Mouse (Mus musculus) stomach, embryonic 15.5 days (tissue): Measurements from ENCODE around the gene Gm9573. TPM values are rescaled to one million over a fixed set of nuclear protein-coding genes. Genes with fewer than 3 reads are reported as not detected.
A peak's percentile ranks its signal among the peaks of the same experiment; 100 is the strongest.

ENCODE experiments used
- ATAC-seq: fragments of 200-750 bp; cut with Nextera tagmentation; 2 replicates; pipeline ENCODE4 v1.8.0; 2017; ENCODE audit warnings: low read depth, moderate number of reproducible peaks, moderate TSS enrichment; ENCODE audit not compliant: insufficient read depth, low FRiP score
- H3K27ac ChIP-seq: fragments of 300-500 bp; sonication (generic); 2 replicates; pipeline ENCODE4 v1.5.1; 2015; ENCODE audit warnings: mild to moderate bottlenecking, inconsistent platforms
- H3K27me3 ChIP-seq: fragments of 300-500 bp; sonication (generic); replicated peaks from 2 replicates; pipeline ENCODE4 v1.6.1; 2015; ENCODE audit warnings: inconsistent platforms
- H3K36me3 ChIP-seq: fragments of 300-500 bp; sonication (generic); 2 replicates; pipeline ENCODE4 v1.6.1; 2015; ENCODE audit warnings: inconsistent platforms
- H3K4me1 ChIP-seq: fragments of 300-500 bp; sonication (generic); 2 replicates; pipeline ENCODE4 v1.6.1; 2015; ENCODE audit warnings: inconsistent platforms
- H3K4me2 ChIP-seq: fragments of 300-500 bp; sonication (generic); 2 replicates; pipeline ENCODE4 v1.6.1; 2015; ENCODE audit warnings: mild to moderate bottlenecking, inconsistent platforms
- H3K4me3 ChIP-seq: fragments of 300-500 bp; sonication (generic); replicated peaks from 2 replicates; pipeline ENCODE4 v1.5.1; 2015; ENCODE audit warnings: inconsistent platforms
- H3K9ac ChIP-seq: fragments of 300-500 bp; sonication (generic); 2 replicates; pipeline ENCODE4 v1.6.1; 2015; ENCODE audit warnings: inconsistent platforms
- H3K9me3 ChIP-seq: fragments of 300-500 bp; sonication (generic); 2 replicates; pipeline ENCODE4 v1.6.1; 2016; ENCODE audit warnings: inconsistent platforms
- WGBS: fragments of 180-500 bp; shearing (Covaris S2); methylation state at CpG from one replicate; pipeline ENCODE4 v1.1.7; 2015; 5-methylcytosine and 5-hydroxymethylcytosine counted together
- polyA plus RNA-seq: library from polyadenylated mRNA; unstranded; fragments of >200 nt; fragmentation: Nextera tagmentation; extraction: Ambion mirVana; gene quantifications from 2 replicates; pipeline ENCODE4 v1.2.1, GENCODE M21; 2015

The Gm9573 gene
- polyA plus RNA-seq = 0.62 and 0.89 TPM in 2 replicates

DNA sequence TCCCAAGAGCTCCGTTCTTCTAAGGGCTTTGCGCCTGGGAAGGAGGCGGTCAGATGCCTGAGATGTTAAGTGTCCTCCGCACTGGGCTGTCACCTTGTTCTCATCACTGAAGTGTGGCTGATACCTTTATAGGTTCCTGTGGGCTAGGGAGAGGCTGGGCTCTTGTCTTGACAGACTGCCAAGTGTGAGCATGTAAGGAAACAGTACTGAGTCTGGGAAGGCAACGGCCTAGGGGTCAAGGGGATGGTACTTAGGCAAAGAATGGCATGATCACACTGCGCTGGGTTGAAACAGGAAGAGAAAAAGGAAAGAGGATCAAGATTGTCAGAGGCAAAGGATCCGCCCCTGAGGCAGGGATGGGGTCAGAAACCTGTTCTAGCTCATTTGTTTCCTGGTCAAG lies at the start of gene Gm9573:
TSS of gene Gm9573 (minus strand) at position 101 of the 400 bp plus-strand sequence.
- Histone ChIP-seq H3K4me3 (no peak within 1 kb of the TSS), H3K36me3 (no peaks in the 10 kb centered on the region), H3K27me3 (no peaks in the 10 kb centered on the region), H3K4me1 (no peaks in the 10 kb centered on the region), H3K4me2 (no peak within 1 kb of the TSS), H3K27ac (no peak within 1 kb of the TSS), H3K9ac (no peak within 1 kb of the TSS), H3K9me3 (no peaks in the 10 kb centered on the region)
- 77% methylated on average over 7 of the region's 7 CpGs for WGBS
- ATAC-seq = no peak

DNA sequence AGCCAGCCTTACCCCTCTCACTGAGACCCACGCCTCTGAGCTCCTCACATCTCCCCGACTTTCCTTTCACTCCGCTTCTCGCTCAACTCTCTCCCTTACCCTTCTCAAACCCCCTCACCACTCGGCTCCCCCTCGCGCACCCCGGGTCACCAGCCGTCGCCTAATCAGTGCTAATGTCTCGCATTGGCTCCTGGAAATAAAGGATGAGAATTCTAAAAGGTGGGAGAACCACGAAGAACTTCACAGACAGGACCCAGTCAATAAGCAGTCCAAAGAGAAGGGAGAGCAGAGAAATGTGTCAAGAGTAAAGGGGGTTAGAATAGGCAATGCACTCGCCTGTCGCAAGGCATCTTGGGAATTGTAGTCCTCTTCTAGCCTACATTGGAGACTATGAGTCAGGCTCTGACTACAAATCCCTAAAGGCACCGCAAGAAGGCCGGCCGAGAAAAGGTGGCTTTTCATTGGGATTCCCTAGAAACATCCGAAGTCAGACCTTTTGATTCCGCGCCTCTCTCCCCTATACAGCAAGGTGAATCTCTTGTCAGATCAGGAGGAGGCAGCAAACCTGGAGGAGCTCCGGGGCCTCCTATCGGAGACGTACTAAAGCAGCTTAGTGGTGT lies 47.1 kb upstream of the Gm9573 start, which contains the start of gene Gtf2h4:
TSS of gene Gtf2h4 (minus strand) at position 324 of the 620 bp plus-strand sequence.
- ATAC-seq = peak; percentile 95
- WGBS = 1% methylated on average over 23 of the region's 23 CpGs

DNA sequence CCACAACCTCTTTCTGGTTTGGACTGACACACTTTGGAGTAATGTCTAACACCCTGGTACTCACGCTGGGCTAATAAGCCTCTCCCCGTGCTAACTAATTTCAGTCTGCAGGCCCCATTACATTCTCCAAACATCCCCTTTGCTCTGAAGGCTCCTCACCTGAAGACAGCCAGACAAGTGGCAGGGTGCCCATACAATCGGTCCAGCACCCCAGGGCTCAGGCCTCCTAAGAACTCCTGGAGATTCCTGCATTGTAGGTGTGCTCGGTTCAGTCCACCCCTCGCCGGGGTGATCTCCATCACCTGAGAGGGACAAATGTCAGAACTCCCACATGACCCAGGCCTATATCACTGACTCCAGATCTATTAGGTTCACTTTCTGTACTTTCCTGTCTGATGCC lies 46.1 kb upstream of the Gm9573 start:
- no peak overlapping the region for H3K9ac ChIP-seq
- ATAC-seq = no peak
- no peak overlapping the region for H3K27ac ChIP-seq
- peaks cover 9% of the 10 kb centered on the region; the same call in 1 of the 2 replicates for H3K36me3 ChIP-seq
- no peaks in the 10 kb centered on the region for H3K27me3 ChIP-seq
- no peak overlapping the region for H3K4me3 ChIP-seq
- no peaks in the 10 kb centered on the region for H3K9me3 ChIP-seq
- no peak overlapping the region for H3K4me2 ChIP-seq
- WGBS = 84% methylated on average over 6 of the region's 6 CpGs
- peaks cover 7% of the 10 kb centered on the region; the same call in 1 of the 2 replicates for H3K4me1 ChIP-seq

More for the DNA sequence above, 47.1 kb upstream of the Gm9573 start, which contains the start of gene Gtf2h4:
- Histone ChIP-seq H3K4me2 (peak within 1 kb of the TSS; percentile 78), H3K27ac (no peak within 1 kb of the TSS), H3K36me3 (peaks cover 9% of the 10 kb centered on the region; the same call in 1 of the 2 replicates), H3K9me3 (no peaks in the 10 kb centered on the region), H3K9ac (peak within 1 kb of the TSS; percentile 76), H3K27me3 (no peaks in the 10 kb centered on the region), H3K4me1 (peaks cover 7% of the 10 kb centered on the region; the same call in 1 of the 2 replicates), H3K4me3 (peak within 1 kb of the TSS; percentile 63)

DNA sequence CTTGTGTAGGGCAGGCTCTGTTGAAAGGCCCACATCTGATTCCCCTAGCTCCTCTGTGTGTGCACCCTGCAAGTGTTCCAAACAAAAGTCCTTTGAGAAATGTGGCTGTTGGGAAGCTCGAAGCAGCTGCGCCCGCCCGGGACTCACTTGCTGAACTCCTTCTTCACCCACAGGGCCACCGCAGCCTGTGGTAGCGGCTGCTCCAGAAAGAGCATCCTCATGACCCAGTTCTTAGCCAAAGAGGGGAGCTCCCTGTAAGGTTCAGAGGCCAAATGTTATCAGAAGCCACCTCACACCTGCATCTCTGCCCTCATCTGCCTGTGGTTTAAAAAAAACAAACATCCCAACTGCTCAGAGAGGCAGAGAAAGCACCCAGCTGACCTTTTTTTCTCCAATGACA lies 45.4 kb upstream of the Gm9573 start:
- Histone ChIP-seq H3K36me3 (peaks cover 9% of the 10 kb centered on the region; the same call in 1 of the 2 replicates), H3K27me3 (no peaks in the 10 kb centered on the region), H3K9ac (no peak overlapping the region), H3K9me3 (no peaks in the 10 kb centered on the region), H3K4me1 (peaks cover 8% of the 10 kb centered on the region), H3K27ac (no peak overlapping the region), H3K4me2 (no peak overlapping the region), H3K4me3 (no peak overlapping the region)
- no peak for ATAC-seq
- WGBS = 81% methylated on average over 6 of the region's 6 CpGs

DNA sequence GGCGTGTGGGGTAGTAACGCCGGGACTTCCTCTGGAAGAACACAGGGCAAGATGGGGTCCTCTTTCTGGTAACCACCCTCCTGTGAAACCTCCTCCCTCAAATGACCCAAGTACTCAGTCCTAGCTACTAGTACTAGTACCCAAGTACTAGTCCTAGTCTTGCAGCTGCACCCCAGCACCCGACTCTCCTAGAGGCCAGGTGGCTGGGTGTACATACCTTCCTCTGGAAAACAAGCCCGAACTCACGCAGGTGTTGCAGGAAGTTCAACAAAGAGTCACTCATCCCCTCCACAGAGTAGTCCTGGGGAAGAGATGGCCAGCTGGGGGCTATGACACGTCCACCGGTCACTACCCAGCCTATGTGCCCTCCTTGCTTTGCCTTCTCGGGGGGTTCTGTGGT lies 43.3 kb upstream of the Gm9573 start:
- WGBS = 93% methylated on average over 9 of the region's 9 CpGs
- ATAC-seq = no peak

DNA sequence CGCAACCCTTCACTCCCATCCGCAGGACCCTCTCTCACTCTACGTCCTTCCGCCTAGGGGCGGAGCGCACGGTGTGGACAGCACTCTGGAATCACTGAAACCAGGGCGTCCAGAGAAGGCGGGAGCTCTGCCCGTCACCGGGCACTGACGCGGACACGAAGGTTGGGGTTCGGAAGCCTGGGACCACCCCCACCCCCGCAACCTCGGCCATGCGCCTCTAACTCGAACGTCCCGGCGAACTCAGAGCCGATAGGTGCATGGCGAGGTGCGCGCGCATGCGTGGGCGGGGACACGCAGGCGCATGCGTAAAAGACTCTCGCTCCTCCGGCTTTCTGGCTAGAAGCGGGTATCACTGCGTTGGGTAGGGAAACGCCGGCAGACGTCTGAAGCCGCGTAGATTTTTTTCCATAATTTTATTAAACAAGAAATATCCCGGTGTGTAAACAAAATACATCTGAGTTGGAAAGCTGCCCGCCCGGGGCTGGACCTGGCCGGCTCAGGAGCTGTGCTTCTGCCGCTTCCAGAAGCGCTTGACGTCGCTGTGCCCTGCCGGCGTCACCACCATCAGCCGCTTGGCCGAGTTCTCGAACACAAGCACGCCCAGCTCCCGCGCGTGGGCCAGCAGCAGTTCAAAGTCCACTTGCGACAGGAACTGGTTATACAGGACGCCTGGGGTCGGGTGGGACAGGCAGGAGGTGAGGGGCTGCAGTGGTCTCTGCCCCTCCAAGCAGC lies 41.1 kb upstream of the Gm9573 start, which contains the start of gene Vars2:
TSS of gene Vars2 (minus strand) at position 259 of the 732 bp plus-strand sequence.
- WGBS = under 1% methylated on average over 61 of the region's 61 CpGs
- Histone ChIP-seq H3K27ac (peak within 1 kb of the TSS; percentile 81), H3K4me3 (peak within 1 kb of the TSS; percentile 77), H3K9ac (peak within 1 kb of the TSS; percentile 83), H3K4me1 (peaks cover 12% of the 10 kb centered on the region), H3K36me3 (peaks cover 32% of the 10 kb centered on the region), H3K4me2 (peak within 1 kb of the TSS; percentile 80), H3K27me3 (no peaks in the 10 kb centered on the region), H3K9me3 (no peaks in the 10 kb centered on the region)
- ATAC-seq = peak; percentile 79

More for the DNA sequence above, 43.3 kb upstream of the Gm9573 start:
- Histone ChIP-seq H3K9ac (no peak overlapping the region), H3K27ac (no peak overlapping the region), H3K4me1 (peaks cover 20% of the 10 kb centered on the region), H3K36me3 (peaks cover 17% of the 10 kb centered on the region; the same call in 1 of the 2 replicates), H3K27me3 (no peaks in the 10 kb centered on the region), H3K9me3 (no peaks in the 10 kb centered on the region), H3K4me3 (no peak overlapping the region), H3K4me2 (no peak overlapping the region)

DNA sequence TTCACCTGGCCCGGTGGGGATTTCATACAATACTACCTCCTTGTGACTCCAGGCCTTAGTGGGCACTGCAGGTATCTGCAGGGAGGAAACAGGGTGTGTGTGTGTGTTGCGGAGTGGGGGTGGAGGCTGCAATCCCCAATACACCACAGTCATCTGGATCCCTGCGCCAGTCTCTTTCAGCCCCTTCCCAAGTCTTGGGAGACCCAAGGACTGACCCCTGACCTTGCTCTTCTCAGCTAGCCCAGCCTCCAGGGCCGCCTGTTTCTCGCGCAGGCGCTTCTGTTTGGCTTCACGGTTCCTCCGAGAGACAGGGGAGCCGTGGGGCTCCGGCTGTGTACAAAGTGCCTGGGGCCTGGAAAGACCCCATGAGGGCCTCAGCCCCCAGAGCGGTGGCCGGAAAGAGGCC lies 40.4 kb upstream of the Gm9573 start:
- H3K9me3 ChIP-seq = no peaks in the 10 kb centered on the region
- no peaks in the 10 kb centered on the region for H3K27me3 ChIP-seq
- H3K27ac ChIP-seq = peak overlapping the region; percentile 81
- peak overlapping the region; percentile 80 for H3K4me2 ChIP-seq
- peak overlapping the region; percentile 77 for H3K4me3 ChIP-seq
- peaks cover 12% of the 10 kb centered on the region for H3K4me1 ChIP-seq
- H3K36me3 ChIP-seq = peaks cover 32% of the 10 kb centered on the region
- WGBS = 1% methylated on average over 13 of the region's 13 CpGs
- peak; percentile 27 for ATAC-seq
- H3K9ac ChIP-seq = peak overlapping the region; percentile 83

DNA sequence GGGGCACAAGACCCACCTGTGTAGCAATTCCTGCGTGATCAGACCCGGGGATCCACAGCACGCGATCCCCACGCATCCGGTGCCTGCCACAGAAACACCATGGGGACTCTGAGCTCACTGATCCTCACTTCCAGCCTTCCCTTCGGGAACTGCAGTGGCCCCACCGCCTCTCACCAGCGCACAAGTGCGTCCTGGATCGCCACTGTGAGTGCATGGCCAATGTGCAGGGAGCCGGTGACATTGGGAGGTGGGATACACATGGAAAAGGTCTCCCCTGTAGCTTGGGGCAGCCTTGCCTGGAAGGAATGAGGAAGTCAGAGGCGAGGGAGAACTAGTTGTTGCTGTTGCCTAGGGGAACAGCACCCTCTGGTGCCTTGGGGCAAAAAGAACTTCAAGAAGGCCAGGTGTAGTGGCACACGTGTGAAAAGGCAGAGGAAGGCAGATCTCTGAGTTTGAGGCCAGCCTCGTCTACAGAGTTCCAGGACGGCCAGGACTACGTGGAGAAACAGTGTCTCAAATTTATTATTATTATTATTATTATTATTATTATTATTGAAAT lies 39.6 kb upstream of the Gm9573 start:
- Histone ChIP-seq H3K4me2 (peak overlapping the region; percentile 80), H3K36me3 (peaks cover 36% of the 10 kb centered on the region), H3K27me3 (no peaks in the 10 kb centered on the region), H3K9ac (no peak overlapping the region), H3K9me3 (no peaks in the 10 kb centered on the region), H3K4me3 (no peak overlapping the region), H3K27ac (no peak overlapping the region), H3K4me1 (peaks cover 12% of the 10 kb centered on the region)
- ATAC-seq = no peak; the same call in 1 of the 2 replicates
- WGBS = 70% methylated on average over 17 of the region's 17 CpGs

DNA sequence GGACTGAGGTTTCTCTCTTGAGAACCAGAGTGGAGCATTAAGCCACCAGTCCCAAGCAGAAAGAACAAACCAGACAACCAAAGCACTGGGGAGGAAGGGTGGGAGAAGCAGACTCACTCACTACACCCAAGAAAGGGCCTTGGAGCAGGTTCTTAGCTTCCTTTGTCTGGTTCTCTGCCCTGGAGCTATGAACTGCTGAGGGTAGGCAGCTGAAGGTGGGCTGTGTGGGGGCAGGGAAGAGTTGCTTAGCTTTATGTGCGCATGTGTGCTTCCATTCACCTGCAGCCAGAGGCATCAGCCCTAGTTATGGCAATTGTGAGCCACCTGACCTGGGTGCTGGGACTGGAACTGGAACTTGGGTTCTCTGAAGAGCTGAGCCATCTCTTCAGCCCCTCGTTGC lies 26.6 kb upstream of the Gm9573 start:
- no peak overlapping the region for H3K9ac ChIP-seq
- H3K4me1 ChIP-seq = 0 out of 2 replicates have a peak, but pooled peaks cover 12% of the 10 kb centered on the region
- no peaks in the 10 kb centered on the region for H3K9me3 ChIP-seq
- H3K27me3 ChIP-seq = no peaks in the 10 kb centered on the region
- H3K36me3 ChIP-seq = peaks cover 23% of the 10 kb centered on the region
- ATAC-seq = no peak
- no peak overlapping the region for H3K4me2 ChIP-seq
- no peak overlapping the region; the same call in 1 of the 2 replicates for H3K27ac ChIP-seq
- no peak overlapping the region for H3K4me3 ChIP-seq
- WGBS = 71% methylated on average over 2 of the region's 2 CpGs

DNA sequence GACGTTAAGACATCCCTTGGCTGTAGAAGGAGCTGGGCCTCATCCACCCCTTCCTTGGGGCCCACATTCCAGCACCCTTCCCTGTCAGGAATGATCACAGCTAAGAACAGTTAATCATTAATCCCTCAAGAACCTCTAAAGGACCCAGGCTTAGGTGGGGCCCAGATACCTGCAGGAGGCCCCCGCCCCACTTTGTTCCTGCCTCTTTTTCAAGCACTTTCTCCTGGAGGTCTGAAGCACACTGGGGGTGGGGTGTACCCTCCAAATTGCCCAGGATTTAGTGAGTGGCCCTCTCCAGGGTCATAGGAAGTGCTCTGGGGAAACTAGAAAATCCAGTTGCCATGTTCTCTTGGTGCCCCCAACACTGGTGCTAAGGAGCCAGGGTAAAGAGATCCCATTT lies 23.0 kb upstream of the Gm9573 start:
- H3K9ac ChIP-seq = no peak overlapping the region; the same call in 1 of the 2 replicates
- H3K36me3 ChIP-seq = no peaks in the 10 kb centered on the region
- H3K9me3 ChIP-seq = no peaks in the 10 kb centered on the region
- ATAC-seq = peak; percentile 81
- H3K4me3 ChIP-seq = no peak overlapping the region
- 0 out of 2 replicates have a peak, but pooled peaks cover 12% of the 10 kb centered on the region for H3K4me1 ChIP-seq
- H3K27me3 ChIP-seq = no peaks in the 10 kb centered on the region
- peak overlapping the region; percentile 88 for H3K27ac ChIP-seq
- peak overlapping the region; percentile 25; the same call in 1 of the 2 replicates for H3K4me2 ChIP-seq
- 40% methylated on average over 2 of the region's 2 CpGs for WGBS

DNA sequence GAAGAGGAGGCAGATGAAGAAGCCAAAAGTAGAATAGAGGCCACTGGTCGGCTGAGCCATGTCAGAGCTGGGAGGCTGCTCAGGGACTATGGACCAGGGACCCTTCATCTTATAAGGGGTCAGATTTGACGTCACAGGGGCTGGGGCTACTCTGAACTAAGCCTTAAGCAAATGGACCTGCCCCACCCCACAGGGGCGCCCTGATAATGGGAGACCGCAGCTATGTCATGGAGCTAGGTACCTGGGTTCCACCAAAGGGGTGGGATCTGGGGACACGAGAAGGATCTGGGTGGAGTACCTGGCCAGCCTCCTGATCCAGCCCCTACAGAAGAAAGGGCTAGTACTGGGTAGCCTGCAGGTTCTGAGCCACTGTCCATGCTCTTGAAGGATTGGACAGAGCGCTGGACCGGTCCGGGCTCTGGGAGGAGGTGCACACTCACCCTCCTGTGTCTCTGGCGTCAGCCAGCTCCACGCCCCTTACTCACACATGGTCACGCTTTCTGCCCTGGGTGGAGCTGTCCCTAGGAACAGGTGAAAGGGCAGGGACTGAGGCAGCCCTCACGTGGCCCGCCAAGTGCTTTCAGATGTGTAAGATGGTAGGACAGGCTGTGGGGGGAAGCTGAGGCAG lies 17.3 kb upstream of the Gm9573 start, which contains the start of gene Mucl3:
TSS of gene Mucl3 (minus strand) at position 87 of the 628 bp plus-strand sequence.
- H3K4me2 ChIP-seq = no peak within 1 kb of the TSS
- ATAC-seq = peak; percentile 54
- no peak within 1 kb of the TSS for H3K9ac ChIP-seq
- no peak within 1 kb of the TSS for H3K4me3 ChIP-seq
- no peaks in the 10 kb centered on the region for H3K9me3 ChIP-seq
- H3K27me3 ChIP-seq = no peaks in the 10 kb centered on the region
- no peak within 1 kb of the TSS for H3K27ac ChIP-seq
- H3K36me3 ChIP-seq = no peaks in the 10 kb centered on the region
- 57% methylated on average over 13 of the region's 13 CpGs for WGBS
- H3K4me1 ChIP-seq = peaks cover 4% of the 10 kb centered on the region; the same call in 1 of the 2 replicates
